Mouse (Mus musculus) NIH3T3 (cell line): ENCODE measurements around the gene Olfr1208.

Experiments used
- DNase-seq: peaks from one replicate; pipeline ENCODE4 v3.0.0-alpha.2; 2012; ENCODE audit warnings: low read depth

The Olfr1208 gene

DNA sequence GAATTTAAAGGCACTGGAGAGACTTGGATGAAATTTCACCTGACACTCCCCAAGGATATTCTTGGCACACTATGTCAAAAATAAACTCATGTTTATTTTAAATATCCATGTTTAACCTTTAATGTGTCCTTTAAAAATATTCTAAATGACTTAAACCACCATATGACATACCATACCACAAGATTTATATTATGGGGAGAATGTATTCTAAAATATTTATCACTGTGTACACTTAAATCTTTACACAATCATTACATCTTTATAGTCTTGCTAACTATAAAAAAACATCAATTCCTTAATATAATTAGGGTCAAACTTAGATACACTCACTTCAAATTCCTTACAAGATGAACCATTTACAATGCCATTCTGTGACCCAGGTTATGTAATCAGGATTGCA, at the start of gene Olfr1208:
TSS of gene Olfr1208 (minus strand) at position 101 of the 400 bp plus-strand sequence.
- no peak for DNase-seq

- DNase-seq = no peak
Measured at GRCm38 (mm10) chr2:88938011-88938410, 35.9 kb upstream of the Olfr1208 start, which contains the start of gene Olfr1211. Gene Olfr1211, minus strand, starts transcription at chr2:88938111.

DNA sequence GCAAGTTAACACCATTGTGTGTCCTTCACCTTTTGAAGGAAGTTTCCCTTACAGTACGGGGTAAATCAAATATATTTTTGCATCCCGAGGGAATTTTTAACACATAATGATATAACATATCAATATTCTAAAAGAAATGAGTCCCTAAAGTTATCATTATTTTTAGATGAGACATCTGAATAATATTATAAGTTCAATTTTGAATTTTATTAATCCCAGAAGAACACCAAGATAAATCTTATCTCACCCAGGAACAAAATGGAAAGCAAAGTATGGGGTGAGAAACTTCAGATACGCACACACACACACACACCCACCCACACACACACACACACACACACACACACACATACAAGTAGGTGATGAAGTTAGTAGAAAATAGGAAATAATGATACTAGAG, 12.9 kb upstream of the Olfr1208 start, which contains the start of gene Olfr1209:
TSS of gene Olfr1209 (minus strand) at position 101 of the 400 bp plus-strand sequence.
- no peak for DNase-seq

DNA sequence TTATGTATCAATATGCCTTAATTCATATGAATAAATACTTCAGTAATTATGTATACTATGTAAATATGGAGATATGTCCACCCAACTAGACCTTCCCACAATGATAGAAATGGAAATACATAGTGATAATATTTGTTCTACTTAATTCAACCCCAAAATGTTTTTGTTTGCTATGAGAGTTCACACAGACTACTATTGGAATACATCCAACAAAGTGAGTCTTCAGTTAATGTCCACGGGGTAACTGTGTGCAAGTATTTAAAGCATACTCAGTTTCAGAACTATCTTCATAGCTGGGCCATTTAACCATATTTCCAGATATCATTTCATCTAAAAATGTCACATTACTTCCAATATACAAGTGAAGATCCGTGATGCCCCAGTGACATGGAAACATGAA, 39.2 kb downstream of the Olfr1208 start, which contains the start of gene Olfr1206:
TSS of gene Olfr1206 (plus strand) at position 301 of the 400 bp plus-strand sequence.
- no peak for DNase-seq

DNA sequence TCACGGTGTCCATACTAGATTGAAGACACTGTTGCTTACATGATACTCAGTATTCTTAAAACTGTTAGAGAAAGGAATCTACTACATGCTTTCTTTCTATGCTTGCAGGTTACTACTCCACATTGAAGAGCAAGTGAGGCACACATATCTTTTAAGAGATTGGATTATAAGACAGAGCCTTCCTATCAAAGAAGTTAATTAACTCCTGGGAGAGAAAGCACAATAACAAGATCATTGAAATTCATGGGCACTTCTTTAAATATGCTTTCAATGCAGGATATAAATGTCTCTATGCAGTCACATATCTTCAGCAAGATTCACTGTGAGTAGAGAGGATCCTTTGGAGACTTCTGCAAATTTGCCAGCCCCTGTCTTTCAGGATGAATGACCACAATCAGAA, 53.1 kb downstream of the Olfr1208 start, which contains the start of gene Olfr1204:
TSS of gene Olfr1204 (plus strand) at position 301 of the 400 bp plus-strand sequence.
- no peak for DNase-seq
